Mouse (Mus musculus): ENCODE measurements around the gene Sec24b. TPM values are rescaled to one million over a fixed set of nuclear protein-coding genes. Genes with fewer than 3 reads are reported as not detected.

The Sec24b gene
- total RNA-seq (2015; ENCODE audit: low replicate concordance) (13.8 and 17.9 TPM in 2 replicates), total RNA-seq (2017; ENCODE audit: low replicate concordance) (5.7 and 9.3 TPM in 2 replicates)

- ATAC-seq (replicated peaks; ENCODE audit: low FRiP score, poor library complexity, severe bottlenecking): no peak
These were observed at the start of gene Sec24b for GRCm38 (mm10) chr3:130061281-130061680. Gene Sec24b (minus strand): TSS chr3:130061553.

GRCm38 (mm10) chr3:130104471-130104870 is 43.1 kb upstream of the Sec24b start:
- ATAC-seq (replicated peaks; ENCODE audit: low FRiP score, poor library complexity, severe bottlenecking): no peak

GRCm38 (mm10) chr3:130103486-130103885 is 42.1 kb upstream of the Sec24b start:
- no peak for ATAC-seq (replicated peaks; ENCODE audit: low FRiP score, poor library complexity, severe bottlenecking)

- ATAC-seq (replicated peaks; ENCODE audit: low FRiP score, poor library complexity, severe bottlenecking): no peak
These were observed 33.9 kb upstream of the Sec24b start for GRCm38 (mm10) chr3:130095160-130095781.

GRCm38 (mm10) chr3:130094125-130094704 is 32.9 kb upstream of the Sec24b start:
- no peak for ATAC-seq (replicated peaks; ENCODE audit: low FRiP score, poor library complexity, severe bottlenecking)

- ATAC-seq (replicated peaks; ENCODE audit: low FRiP score, poor library complexity, severe bottlenecking): no peak
These were observed 29.1 kb upstream of the Sec24b start for GRCm38 (mm10) chr3:130090460-130090859.

DNA sequence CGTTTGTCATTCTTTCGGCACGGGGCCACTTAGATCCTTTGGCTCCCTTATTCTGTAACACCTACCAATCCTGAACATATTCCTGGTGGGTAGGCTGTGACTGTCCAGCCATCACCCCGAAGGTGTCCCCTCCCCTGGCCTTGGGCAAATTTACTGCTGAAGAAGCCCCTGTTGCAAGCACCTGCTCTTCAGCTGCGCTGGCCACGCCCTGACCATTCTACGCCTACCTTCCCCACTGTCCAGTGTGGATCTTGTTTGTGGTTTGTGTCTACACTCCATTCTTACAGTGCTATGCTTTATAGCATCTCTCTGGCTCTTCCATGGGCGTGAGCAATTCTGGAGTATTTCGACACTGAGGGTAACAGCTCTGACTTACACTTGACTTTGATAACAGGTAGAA is 27.3 kb upstream of the Sec24b start:
- ATAC-seq (replicated peaks; ENCODE audit: low FRiP score, poor library complexity, severe bottlenecking): no peak

DNA sequence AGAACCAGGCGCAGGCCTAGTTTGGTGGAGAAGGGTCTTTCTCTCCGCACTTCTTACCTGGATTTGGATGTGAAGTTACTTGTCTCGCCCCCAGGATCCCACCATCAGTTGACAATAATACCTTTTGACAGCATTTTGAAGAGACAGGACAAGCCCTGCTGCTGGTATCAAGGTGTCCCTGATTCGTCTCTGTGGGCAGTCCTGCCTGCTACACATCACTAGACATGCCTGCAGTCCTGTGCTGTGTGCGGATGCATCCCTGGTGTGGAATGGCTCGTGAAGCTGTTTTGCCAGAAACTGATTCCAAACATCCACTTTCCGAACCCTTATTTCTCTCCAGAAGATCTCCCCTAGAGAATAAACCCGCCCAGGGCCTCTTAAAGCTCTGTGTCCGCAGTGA is 26.1 kb upstream of the Sec24b start:
- ATAC-seq (replicated peaks; ENCODE audit: low FRiP score, poor library complexity, severe bottlenecking): no peak

DNA sequence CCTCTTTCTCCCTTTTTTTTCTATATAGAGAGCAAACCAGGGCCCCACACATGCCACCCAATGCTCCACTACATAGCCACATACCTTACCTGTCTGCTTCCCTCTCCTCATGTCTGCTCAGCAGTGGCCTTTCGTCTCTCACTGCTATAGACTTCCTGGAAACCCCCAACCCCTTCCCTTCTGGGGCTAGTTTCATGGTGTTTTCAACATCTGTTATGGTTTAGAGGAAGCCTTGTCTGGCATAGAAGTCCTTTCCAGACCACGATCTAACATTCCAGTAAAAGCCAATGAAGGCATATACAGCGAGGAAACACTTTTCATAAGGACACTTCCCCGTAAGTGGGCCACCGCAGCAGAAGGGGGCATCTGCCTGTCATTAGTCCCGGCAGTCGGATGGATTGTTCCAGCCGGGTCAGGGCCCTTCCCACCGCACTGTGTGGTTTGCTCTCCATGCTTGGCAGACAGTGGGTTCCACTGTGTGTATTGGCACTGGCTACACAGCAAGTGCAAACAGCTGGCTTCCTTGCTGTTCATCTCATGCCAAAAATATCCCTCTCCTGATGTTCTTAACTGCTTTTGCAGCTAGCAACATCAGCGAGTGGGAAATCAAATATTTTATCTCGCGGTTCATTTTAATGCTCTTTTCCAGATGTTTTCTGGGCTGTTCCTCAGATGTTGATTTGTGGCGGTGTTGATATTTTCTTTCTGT is 25.2 kb upstream of the Sec24b start:
- no peak for ATAC-seq (replicated peaks; ENCODE audit: low FRiP score, poor library complexity, severe bottlenecking)

- ATAC-seq (replicated peaks; ENCODE audit: low FRiP score, poor library complexity, severe bottlenecking): no peak
These were observed 22.0 kb upstream of the Sec24b start for GRCm38 (mm10) chr3:130083312-130083711.

GRCm38 (mm10) chr3:130080666-130081065 is 19.3 kb upstream of the Sec24b start:
- no peak for ATAC-seq (replicated peaks; ENCODE audit: low FRiP score, poor library complexity, severe bottlenecking)

DNA sequence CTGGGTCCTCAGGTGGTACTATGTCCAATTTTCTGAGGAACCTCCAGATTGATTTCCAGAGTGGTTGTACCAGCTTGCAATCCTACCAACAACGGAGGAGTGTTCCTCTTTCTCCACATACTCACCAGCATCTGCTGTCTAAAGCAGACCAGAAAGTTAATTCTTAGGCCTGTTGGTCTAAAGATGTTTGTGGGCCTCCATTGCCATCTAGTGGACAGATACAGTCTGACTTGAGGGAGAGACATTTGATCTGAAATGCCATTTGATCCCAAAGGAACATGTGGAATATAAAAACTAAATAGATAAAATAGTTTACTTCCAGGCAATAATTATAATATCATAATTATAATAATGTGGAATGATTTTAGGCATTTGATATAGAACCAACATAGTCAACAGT is 18.4 kb upstream of the Sec24b start:
- ATAC-seq (replicated peaks; ENCODE audit: low FRiP score, poor library complexity, severe bottlenecking): no peak

GRCm38 (mm10) chr3:130077291-130077690 is 15.9 kb upstream of the Sec24b start:
- ATAC-seq (replicated peaks; ENCODE audit: low FRiP score, poor library complexity, severe bottlenecking): no peak

GRCm38 (mm10) chr3:130075746-130076145 is 14.4 kb upstream of the Sec24b start:
- no peak for ATAC-seq (replicated peaks; ENCODE audit: low FRiP score, poor library complexity, severe bottlenecking)

- ATAC-seq (replicated peaks; ENCODE audit: low FRiP score, poor library complexity, severe bottlenecking): no peak
These were observed 11.7 kb upstream of the Sec24b start for GRCm38 (mm10) chr3:130073085-130073484.

GRCm38 (mm10) chr3:130071918-130072317 is 10.6 kb upstream of the Sec24b start:
- ATAC-seq (replicated peaks; ENCODE audit: low FRiP score, poor library complexity, severe bottlenecking): no peak

DNA sequence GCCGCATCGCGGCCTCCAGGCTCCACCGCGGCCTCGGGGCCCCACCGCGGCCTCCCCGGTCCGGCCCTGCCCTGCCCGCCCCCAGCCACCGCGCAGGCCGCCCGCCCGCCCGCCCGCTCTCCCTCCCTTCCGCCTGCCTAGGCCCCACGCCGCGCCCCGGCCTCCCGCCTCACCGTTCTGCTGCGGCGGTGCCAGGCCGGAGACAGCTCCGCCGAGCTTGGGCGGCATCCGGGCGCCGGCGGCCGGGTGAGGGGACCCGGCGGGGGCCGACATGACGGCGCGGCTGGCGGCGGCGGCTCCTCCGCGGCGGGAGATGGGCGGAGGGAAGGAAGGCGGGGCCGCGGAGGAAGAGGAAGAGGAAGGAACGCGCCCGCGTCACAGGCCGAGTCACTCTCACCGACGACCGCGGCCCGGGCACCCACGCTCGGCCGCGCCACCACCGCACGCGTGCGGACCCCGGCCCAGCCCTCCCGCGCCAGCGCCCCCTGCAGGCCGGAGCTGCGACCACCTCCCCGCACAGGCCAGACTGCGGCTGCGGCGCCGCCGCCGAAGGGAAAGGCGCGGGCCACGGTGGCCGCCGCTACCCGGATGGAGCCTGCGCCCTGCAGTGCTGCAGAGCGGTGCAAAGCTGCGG is 840 bp downstream of the Sec24b start:
- ATAC-seq (replicated peaks; ENCODE audit: low FRiP score, poor library complexity, severe bottlenecking): peak; percentile 87

DNA sequence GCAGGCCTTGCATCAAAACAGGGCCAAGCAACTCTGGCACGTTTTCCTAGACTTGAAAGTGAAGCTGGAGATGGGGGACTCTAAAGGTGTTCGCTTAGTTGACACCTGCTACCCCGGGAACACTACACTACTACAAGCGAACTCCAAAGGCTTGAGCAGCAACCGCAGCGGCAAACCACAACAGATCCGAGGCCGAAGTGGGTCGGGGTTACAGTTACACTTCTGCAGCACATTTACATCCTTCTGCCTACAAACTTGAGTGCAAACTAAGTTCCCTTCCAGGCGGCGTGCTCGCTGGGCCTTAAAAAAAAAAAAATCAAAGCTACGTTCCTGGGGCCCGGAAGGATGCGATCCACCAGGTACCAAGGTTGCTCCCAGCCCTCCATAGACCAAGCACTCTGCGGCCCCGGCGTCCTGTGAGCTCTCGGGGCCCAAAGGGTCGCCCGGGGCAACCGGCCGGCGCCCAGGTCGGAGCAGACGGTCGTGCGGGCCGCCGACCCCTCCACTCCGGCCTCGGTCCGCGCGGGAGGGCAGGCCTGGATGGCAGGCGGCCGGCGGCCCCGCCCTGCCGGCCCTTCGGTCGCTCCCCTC is 1.5 kb downstream of the Sec24b start:
- ATAC-seq (replicated peaks; ENCODE audit: low FRiP score, poor library complexity, severe bottlenecking): no peak

GRCm38 (mm10) chr3:130058488-130058887 is 2.9 kb downstream of the Sec24b start:
- no peak for ATAC-seq (replicated peaks; ENCODE audit: low FRiP score, poor library complexity, severe bottlenecking)

GRCm38 (mm10) chr3:130057569-130058345 is 3.6 kb downstream of the Sec24b start:
- no peak for ATAC-seq (replicated peaks; ENCODE audit: low FRiP score, poor library complexity, severe bottlenecking)
